Mouse (Mus musculus): Measurements from ENCODE around the gene A430078G23Rik. TPM values are rescaled to one million over a fixed set of nuclear protein-coding genes. Genes with fewer than 3 reads are reported as not detected.
"Not testable (repeated sequence)": the region's sequence is repeated elsewhere in the genome, so short reads cannot be mapped to it uniquely, and the experiment has no call there.

A430078G23Rik gene
- polyA plus RNA-seq, 1 experiment from 2014 or later: 0.14 TPM

DNA sequence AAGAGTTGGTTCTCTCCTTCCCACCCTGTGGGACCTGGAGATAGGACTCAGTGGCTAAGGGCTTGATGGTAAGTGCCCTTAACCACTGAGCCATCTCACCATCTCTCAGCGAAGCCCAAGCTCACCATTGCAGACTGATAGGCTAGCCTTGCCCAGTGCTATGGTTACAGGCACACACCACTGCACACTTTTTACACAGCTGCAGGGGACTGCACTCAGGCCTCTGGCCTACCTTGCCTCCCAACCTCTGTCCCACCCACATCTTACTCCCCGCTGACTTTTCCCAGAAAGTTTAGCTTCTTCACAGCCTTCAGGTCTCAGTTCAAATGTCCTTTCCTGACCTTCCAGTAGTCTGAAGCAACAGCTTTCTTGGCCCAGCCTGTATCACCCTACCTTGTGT, 21.5 kb upstream of the A430078G23Rik start:
- H3K27me3 ChIP-seq (replicated peaks; ENCODE audit: low read depth, poor library complexity, severe bottlenecking): no peaks in the 10 kb centered on the region
- no peak for DNase-seq (ENCODE audit: low spot score)
- WGBS: 84% methylated on average over 2 of the region's 2 CpGs
- no peak overlapping the region for H3K4me3 ChIP-seq
- H3K36me3 ChIP-seq (replicated peaks): no peaks in the 10 kb centered on the region
- H3K27ac ChIP-seq (replicated peaks): no peak overlapping the region
- H3K9me3 ChIP-seq: peaks cover 2% of the 10 kb centered on the region; the same call in 1 of the 2 replicates
- no peaks in the 10 kb centered on the region for H3K4me1 ChIP-seq

DNA sequence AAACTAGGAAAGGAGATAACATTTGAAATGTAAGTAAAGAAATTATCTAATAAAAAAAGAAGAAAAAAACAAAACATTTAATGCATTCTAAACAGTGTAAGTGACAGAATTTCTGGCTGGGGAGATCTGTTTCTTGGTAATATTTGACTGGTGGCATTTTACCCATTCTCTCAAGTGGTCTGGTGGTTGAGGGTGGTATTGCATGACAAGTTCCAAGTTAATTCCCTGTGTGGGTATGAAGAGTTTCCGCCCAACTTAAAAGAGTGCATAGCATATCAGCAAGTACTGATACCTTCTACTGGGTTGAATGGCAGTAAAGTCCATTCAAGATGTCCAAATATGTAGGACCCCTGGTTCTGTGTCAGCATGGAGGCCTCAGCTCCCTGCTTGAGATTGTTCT, 17.3 kb upstream of the A430078G23Rik start:
- no peaks in the 10 kb centered on the region for H3K4me1 ChIP-seq
- no peak overlapping the region for H3K4me3 ChIP-seq
- 82% methylated on average over 1 of the region's 1 CpGs for WGBS
- no peaks in the 10 kb centered on the region for H3K36me3 ChIP-seq (replicated peaks)
- H3K27ac ChIP-seq (replicated peaks): no peak overlapping the region
- DNase-seq (ENCODE audit: low spot score): no peak
- H3K9me3 ChIP-seq: peaks cover 5% of the 10 kb centered on the region; the same call in 1 of the 2 replicates
- no peaks in the 10 kb centered on the region for H3K27me3 ChIP-seq (replicated peaks; ENCODE audit: low read depth, poor library complexity, severe bottlenecking)

DNA sequence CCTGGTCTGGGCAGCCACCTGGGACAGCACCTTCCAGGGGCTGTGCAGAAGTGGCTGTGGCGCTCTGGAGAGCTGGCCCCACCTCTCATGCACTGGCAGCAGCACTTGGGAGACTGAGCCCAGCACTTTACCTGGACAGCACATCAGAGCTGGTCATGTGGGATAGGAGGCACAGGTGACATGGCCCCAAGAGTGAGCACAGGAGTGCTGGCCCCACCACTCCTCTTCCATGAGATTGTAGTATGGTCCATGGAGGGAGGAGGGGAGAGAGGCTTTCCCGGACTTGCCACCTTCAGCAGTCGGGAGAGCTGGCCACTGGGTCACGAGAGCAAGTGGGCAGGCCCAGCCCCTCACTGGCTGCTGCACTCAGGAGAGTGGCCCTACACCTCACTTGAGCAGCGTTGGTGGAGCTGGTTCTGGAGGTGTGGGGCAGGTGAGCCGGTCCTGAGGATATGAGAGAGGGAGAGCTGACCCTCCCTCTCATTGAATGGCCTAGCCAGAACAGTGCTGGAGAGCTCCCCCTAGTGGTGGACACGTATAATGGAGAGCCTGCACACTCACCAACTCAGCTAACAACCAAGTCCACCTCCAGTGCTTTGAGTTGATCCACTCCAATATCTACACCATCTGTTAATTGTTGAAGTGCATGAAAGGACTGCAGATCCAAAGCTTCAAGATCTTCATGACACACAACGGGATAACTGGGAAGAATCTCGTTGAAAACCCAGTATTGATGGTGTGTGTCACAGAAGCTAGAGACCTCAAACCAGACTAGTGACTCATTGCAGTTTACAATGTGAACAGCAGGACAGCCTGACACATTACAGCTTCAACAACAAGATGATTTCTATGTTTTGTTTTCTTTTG, 16.3 kb upstream of the A430078G23Rik start:
- Histone ChIP-seq H3K27me3 (replicated peaks; ENCODE audit: low read depth, poor library complexity, severe bottlenecking) (no peaks in the 10 kb centered on the region), H3K4me1 (no peaks in the 10 kb centered on the region), H3K36me3 (replicated peaks) (no peaks in the 10 kb centered on the region), H3K9me3 (peaks cover 5% of the 10 kb centered on the region; the same call in 1 of the 2 replicates), H3K27ac (replicated peaks) (no peak overlapping the region), H3K4me3 (no peak overlapping the region)
- DNase-seq (ENCODE audit: low spot score): peak; percentile 47
- 70% methylated on average over 9 of the region's 9 CpGs for WGBS

DNA sequence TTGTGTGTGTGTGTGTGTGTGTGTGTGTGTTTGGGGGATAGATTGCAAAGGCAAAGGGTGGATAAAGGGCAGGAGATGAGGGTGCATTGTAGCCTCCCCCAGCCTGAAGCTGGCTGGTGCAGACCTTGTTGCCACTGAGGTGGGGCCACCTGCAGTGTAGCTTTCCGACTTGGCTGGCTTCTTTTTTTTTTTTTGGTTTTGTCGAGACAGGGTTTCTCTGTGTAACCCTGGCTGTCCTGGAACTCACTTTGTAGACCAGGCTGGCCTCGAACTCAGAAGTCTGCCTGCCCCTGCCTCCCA, 15.7 kb upstream of the A430078G23Rik start:
- 89% methylated on average over 3 of the region's 3 CpGs for WGBS
- H3K4me1 ChIP-seq; H3K27me3 ChIP-seq (replicated peaks; ENCODE audit: low read depth, poor library complexity, severe bottlenecking); H3K27ac ChIP-seq (replicated peaks); H3K4me3 ChIP-seq; DNase-seq (ENCODE audit: low spot score); H3K36me3 ChIP-seq (replicated peaks); H3K9me3 ChIP-seq: not testable (repeated sequence)

DNA sequence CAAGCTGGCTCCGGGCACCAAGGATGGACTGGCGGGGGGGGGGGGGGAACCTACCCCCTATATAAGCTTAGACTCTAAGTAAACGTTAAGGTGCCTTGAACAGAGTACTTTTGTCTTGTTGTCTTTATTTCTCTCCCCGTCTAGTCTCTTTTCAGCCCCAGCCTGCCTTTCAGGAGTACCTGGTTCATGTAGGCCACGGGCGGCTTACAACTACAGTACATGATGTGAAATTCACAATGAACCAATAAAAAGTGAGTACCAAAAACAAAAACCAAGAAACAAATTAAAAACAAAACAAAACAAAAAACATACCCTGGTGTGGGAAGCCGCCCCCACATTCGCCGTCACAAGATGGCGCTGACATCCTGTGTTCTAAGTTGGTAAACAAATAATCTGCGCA, 15.2 kb upstream of the A430078G23Rik start:
- Histone ChIP-seq H3K9me3 (peaks cover 5% of the 10 kb centered on the region; the same call in 1 of the 2 replicates), H3K36me3 (replicated peaks) (no peaks in the 10 kb centered on the region), H3K4me3 (no peak overlapping the region), H3K4me1 (no peaks in the 10 kb centered on the region), H3K27ac (replicated peaks) (no peak overlapping the region), H3K27me3 (replicated peaks; ENCODE audit: low read depth, poor library complexity, severe bottlenecking) (no peaks in the 10 kb centered on the region)
- no peak for DNase-seq (ENCODE audit: low spot score)
- WGBS: 95% methylated on average over 11 of the region's 11 CpGs

DNA sequence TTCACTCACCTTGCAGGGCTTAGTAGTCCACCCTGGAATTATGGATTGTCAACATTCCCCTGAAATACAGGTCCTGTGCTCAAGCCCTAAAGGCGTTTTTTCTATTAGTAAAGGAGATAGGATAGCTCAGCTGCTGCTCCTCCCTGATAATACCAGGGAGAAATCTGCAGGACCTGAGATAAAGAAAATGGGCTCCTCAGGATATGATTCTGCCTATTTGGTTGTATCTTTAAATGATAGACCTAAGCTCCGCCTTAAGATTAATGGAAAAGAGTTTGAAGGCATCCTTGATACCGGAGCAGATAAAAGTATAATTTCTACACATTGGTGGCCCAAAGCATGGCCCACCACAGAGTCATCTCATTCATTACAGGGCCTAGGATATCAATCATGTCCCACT, 12.5 kb upstream of the A430078G23Rik start:
- not testable (repeated sequence) for H3K27ac ChIP-seq (replicated peaks); H3K4me1 ChIP-seq; H3K4me3 ChIP-seq; H3K27me3 ChIP-seq (replicated peaks; ENCODE audit: low read depth, poor library complexity, severe bottlenecking); H3K9me3 ChIP-seq; DNase-seq (ENCODE audit: low spot score); H3K36me3 ChIP-seq (replicated peaks)
- WGBS: 92% methylated on average over 3 of the region's 3 CpGs

DNA sequence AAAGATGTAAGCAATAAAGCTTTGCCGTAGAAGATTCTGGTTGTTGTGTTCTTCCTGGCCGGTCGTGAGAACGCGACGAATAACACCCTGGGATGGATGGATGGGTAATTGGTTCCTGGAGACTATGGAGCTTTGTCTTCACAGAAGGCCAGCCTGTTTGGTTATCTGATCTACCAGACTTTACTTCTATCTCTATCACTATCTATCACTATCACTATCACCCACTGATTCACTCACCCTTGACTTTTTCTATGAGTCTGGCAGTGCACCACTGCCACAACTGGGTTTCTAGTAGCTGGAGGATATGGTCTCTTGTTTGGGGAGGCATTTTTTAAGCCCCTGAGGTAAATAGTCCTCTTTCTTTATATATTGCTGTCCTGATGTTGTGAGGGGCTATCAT, 7.9 kb upstream of the A430078G23Rik start:
- no peaks in the 10 kb centered on the region for H3K36me3 ChIP-seq (replicated peaks)
- no peak overlapping the region for H3K27ac ChIP-seq (replicated peaks)
- 95% methylated on average over 6 of the region's 6 CpGs for WGBS
- H3K4me1 ChIP-seq: no peaks in the 10 kb centered on the region
- no peaks in the 10 kb centered on the region for H3K27me3 ChIP-seq (replicated peaks; ENCODE audit: low read depth, poor library complexity, severe bottlenecking)
- DNase-seq (ENCODE audit: low spot score): no peak
- H3K9me3 ChIP-seq: no peaks in the 10 kb centered on the region
- H3K4me3 ChIP-seq: no peak overlapping the region

DNA sequence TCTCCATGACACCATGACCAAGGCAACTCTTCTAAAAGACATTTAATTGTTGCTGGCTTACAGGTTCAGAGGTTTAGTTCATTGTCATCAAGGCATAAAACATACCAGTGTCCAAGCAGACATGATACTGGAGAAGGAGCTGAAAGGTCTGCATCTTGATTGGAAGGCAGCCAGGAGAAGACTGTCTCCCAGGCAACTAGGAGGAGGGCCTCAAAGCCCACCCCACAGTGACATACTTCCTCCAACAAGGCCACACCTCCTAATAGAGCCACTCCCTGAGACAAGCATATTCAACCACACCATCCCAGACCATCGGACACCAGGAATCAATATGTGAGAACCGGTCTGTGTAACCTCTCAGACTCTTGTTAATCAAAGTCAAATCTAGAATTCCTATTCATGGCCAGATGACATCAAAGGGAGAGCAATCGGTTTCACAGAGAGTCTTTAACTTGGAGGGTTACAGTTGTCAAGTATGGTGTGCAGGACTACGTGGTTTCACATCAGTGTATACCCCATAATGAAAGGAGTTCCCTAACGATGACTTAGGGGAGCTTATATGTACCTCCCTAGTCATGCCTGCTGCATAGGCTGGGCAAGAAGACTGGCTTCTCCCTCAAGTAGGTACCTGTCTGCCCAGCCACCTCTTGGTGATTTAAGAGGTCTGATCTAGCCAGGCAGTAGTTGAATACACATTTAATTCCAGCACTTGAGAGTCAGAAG, 6.4 kb upstream of the A430078G23Rik start:
- Histone ChIP-seq H3K27me3 (replicated peaks; ENCODE audit: low read depth, poor library complexity, severe bottlenecking) (no peaks in the 10 kb centered on the region), H3K9me3 (no peaks in the 10 kb centered on the region), H3K4me1 (no peaks in the 10 kb centered on the region), H3K27ac (replicated peaks) (no peak overlapping the region), H3K36me3 (replicated peaks) (no peaks in the 10 kb centered on the region), H3K4me3 (no peak overlapping the region)
- WGBS: 88% methylated on average over 5 of the region's 5 CpGs
- no peak for DNase-seq (ENCODE audit: low spot score)

DNA sequence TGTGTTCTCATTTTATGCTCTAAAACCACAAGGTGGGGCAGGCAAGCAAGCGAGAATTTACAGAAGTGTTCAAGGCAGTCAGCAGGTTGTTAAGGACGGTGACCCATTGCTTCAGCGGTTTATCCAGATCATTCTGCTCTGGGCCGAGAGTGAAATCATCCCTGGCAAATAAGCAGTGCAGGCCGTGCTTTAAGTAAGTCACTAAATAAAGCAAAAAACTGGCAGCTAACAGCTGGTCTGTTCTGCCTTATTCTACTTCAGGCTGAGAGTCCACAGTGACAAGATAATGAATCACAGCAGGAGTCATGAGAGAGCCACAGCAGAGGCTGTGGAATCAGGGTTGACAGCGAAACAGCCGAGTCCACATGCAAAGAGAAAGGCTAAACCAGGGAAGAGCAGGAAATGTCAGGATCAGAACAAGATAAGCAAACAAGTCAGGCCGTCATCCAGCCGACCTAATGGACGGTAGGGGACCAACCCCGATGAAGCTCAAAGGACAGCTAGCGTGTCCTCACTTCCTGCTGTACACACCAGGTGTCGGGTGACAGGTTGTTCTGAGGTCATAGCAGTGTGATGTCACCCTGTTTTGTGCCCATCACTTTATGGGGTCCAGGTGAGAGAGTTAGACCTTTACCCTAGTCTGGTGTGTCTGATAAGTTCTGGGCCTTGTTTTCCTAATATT, 4.9 kb upstream of the A430078G23Rik start:
- Histone ChIP-seq H3K36me3 (replicated peaks) (no peaks in the 10 kb centered on the region), H3K4me1 (no peaks in the 10 kb centered on the region), H3K9me3 (no peaks in the 10 kb centered on the region), H3K27ac (replicated peaks) (no peak overlapping the region), H3K4me3 (no peak overlapping the region), H3K27me3 (replicated peaks; ENCODE audit: low read depth, poor library complexity, severe bottlenecking) (no peaks in the 10 kb centered on the region)
- no peak for DNase-seq (ENCODE audit: low spot score)
- 59% methylated on average over 13 of the region's 13 CpGs for WGBS

DNA sequence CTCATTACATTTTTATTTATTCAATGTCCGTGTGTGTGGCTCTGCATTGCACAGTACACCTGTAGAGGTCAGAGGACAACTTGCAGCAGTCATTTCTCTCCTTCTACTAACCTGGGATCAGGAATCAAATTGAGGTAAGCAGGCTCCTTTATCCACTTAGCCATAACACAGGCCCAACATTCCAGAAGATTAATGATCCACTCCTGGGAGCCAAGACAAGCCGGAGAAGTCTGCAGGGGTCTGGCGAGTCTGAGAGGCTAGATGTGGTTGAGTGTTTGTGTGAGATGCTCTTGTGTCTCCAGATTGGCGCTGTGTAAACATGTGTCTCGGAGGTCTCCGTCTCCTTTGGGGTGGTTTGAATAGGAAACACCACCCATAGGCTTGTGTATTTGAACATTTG, 2.5 kb upstream of the A430078G23Rik start:
- Histone ChIP-seq H3K4me1 (no peaks in the 10 kb centered on the region), H3K36me3 (replicated peaks) (no peaks in the 10 kb centered on the region), H3K27me3 (replicated peaks; ENCODE audit: low read depth, poor library complexity, severe bottlenecking) (no peaks in the 10 kb centered on the region), H3K4me3 (no peak overlapping the region), H3K27ac (replicated peaks) (no peak overlapping the region), H3K9me3 (no peaks in the 10 kb centered on the region)
- 78% methylated on average over 6 of the region's 6 CpGs for WGBS
- DNase-seq (ENCODE audit: low spot score): no peak

DNA sequence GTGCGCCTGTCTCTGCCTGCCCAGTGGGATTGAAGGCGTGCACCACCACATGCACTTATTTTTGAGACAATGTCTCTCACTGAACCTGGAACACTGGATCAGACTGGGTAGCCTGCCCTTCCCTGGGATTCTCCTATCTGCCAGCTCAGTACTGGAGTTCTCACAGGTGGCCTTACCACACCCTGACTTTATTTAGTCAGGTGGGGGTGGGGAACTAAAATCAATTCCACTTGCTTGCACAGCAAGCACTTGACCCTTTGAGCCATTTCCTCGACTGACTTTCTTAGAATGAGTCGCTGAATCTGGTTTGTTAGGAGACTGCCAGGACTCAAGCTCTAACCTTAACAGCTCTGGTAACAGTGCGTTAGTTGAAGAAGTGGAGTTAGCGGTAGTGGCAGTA, 500 bp upstream of the A430078G23Rik start:
- H3K4me3 ChIP-seq: no peak overlapping the region
- no peaks in the 10 kb centered on the region for H3K4me1 ChIP-seq
- DNase-seq (ENCODE audit: low spot score): no peak
- H3K27me3 ChIP-seq (replicated peaks; ENCODE audit: low read depth, poor library complexity, severe bottlenecking): no peaks in the 10 kb centered on the region
- no peak overlapping the region for H3K27ac ChIP-seq (replicated peaks)
- H3K9me3 ChIP-seq: no peaks in the 10 kb centered on the region
- 85% methylated on average over 6 of the region's 6 CpGs for WGBS
- H3K36me3 ChIP-seq (replicated peaks): no peaks in the 10 kb centered on the region

DNA sequence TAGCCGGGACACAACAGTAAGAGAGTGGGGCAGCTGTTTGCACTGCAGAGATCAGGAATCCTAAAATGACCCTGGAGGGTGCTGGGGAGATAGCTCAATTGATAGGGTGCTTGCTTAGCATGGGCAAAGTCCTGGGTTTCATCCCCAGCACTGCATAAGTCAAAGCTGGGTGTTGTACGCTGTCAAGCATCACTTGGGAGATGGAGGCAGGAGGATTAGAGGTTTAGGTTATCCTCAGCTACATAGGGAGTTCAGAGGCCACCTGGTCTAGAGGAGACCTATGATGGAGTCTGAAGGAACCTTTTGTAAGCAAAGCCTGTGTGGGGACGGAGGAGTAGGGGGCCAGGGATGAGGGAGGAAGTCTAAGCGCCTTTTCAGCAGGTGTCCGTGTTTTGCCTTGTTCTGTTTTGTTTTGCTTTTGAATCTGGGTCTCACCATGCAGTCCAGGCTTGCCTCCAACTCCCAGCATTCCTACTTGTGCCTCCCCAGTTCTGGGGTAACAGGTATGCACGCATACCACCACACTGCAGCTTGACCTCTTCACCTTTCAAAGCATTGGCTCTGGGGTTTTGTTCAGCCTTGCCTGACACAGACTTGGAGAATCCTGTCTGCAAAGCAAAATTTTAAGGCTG, 712 bp downstream of the A430078G23Rik start:
- 74% methylated on average over 6 of the region's 6 CpGs for WGBS
- no peak overlapping the region for H3K4me3 ChIP-seq
- H3K36me3 ChIP-seq (replicated peaks): no peaks in the 10 kb centered on the region
- no peak for DNase-seq (ENCODE audit: low spot score)
- H3K27ac ChIP-seq (replicated peaks): no peak overlapping the region
- H3K4me1 ChIP-seq: no peaks in the 10 kb centered on the region
- no peaks in the 10 kb centered on the region for H3K27me3 ChIP-seq (replicated peaks; ENCODE audit: low read depth, poor library complexity, severe bottlenecking)
- H3K9me3 ChIP-seq: no peaks in the 10 kb centered on the region

All from embryonic facial prominence, embryonic 10.5 days (tissue).